Comparison of ENCODE assay signal across 8 mouse cellular contexts in genomic region chr13:31800581-31801576, GRCm38 (mm10). TPM values are rescaled to one million over a fixed set of nuclear protein-coding genes. Genes with fewer than 3 reads are reported as not detected.
DNase-seq lines count a peak whose midpoint lies in the region; ATAC-seq lines count a peak whose summit lies in the region.

No protein-coding gene starts in this region.

- H3K4me1 ChIP-seq in intestine, embryonic 15.5 days (replicated peaks), result peaks cover 16% of the 10 kb centered on the region

- peak overlapping the region; percentile 71 for H3K4me2 ChIP-seq in intestine, embryonic 15.5 days (replicated peaks)

- peak overlapping the region; percentile 32 for H3K4me3 ChIP-seq in intestine, embryonic 15.5 days (replicated peaks)

- no peaks in the 10 kb centered on the region for H3K9me3 ChIP-seq in intestine, embryonic 15.5 days

- intact Hi-C loops in left cerebral cortex, postnatal 36 days (cut with DNase I), result loop anchor here (2.0 to 10.0 kb wide), 6 partner anchors 154 to 691 kb away; partner anchors contain the start of gene Foxf2

- H3K36me3 ChIP-seq in intestine, embryonic 15.5 days, result no peaks in the 10 kb centered on the region

- peak; percentile 83 for ATAC-seq in intestine, embryonic 15.5 days

- no peak overlapping the region for H3K27ac ChIP-seq in intestine, embryonic 15.5 days

- WGBS in intestine, embryonic 15.5 days, result 2% methylated on average over 43 of the region's 43 CpGs

- DNase-seq in adrenal gland, adult 18-20 months (ENCODE audit: low spot score in 2 of 2), result peak; percentile 92 to 94
- peak; percentile 91 for DNase-seq in embryo, embryonic 11 days
- DNase-seq in gastrocnemius, postnatal 4 days (ENCODE audit: low spot score in 2 of 2), result peak; percentile 85 to 89
- peak; percentile 83 to 85 for DNase-seq in left cerebral cortex, postnatal 36 days (ENCODE audit: low spot score in 2 of 2)
- peak; percentile 86 for DNase-seq in mesoderm, embryonic 11.5 days (ENCODE audit: low read depth, low spot score)
- DNase-seq in right cerebral cortex, postnatal 4 days, result peak; percentile 94
- DNase-seq in c-Kit-positive CD71-positive TER-119-positive erythroid progenitor cells, embryonic 14.5 days (ENCODE audit: low spot score), result no peak

- H3K9ac ChIP-seq in intestine, embryonic 15.5 days, result no peak overlapping the region

- peaks cover 73% of the 10 kb centered on the region for H3K27me3 ChIP-seq in intestine, embryonic 15.5 days (replicated peaks)

RNA-seq across cellular contexts. Expression of gene Foxc1, which starts 5.6 kb away (rescaled TPM):
- 1 to 10 TPM; 4.2 to 7.1 TPM for total RNA-seq in adrenal gland, adult 18-20 months (2021)
- 1 to 10 TPM; 2.2 to 2.3 TPM for total RNA-seq in gastrocnemius, postnatal 4 days (2021)
- 0.19 and 0.23 TPM in 2 replicates for polyA plus RNA-seq in intestine, embryonic 15.5 days (2015; fragmentation: Nextera tagmentation; extraction: Ambion mirVana)
- total RNA-seq in left cerebral cortex, postnatal 36 days (2021), result 1 to 10 TPM; 4.3 to 6.6 TPM
